Mouse (Mus musculus): ENCODE measurements at regions not wholly inside any gene's neighbourhood (a gene's known extent, or its start where the extent isn't known, plus 50 kb on each side); places are given as distances from the start of the nearest gene placed in this dataset.

- TF ChIP-seq POLR2A (IDR thresholded peaks at IDR 0.05; ENCODE audit: borderline replicate concordance, extremely low read depth, low read depth, low read length) (no peak), CTCF (IDR thresholded peaks at IDR 0.05; ENCODE audit: insufficient read depth, low read length) (no peak)
These were observed 104.1 kb upstream of the Kdm8 start for GRCm38 (mm10) chr7:125340326-125340905.
